Mouse (Mus musculus) lung, embryonic 16.5 days (tissue): ENCODE measurements around the gene Elmo1. TPM values are rescaled to one million over a fixed set of nuclear protein-coding genes. Genes with fewer than 3 reads are reported as not detected.

Source experiments
- ATAC-seq: fragments of 200-750 bp; cut with Nextera tagmentation; 2 replicates; pipeline ENCODE4 v1.8.0; 2017; ENCODE audit warnings: low read depth, mild to moderate bottlenecking, moderate library complexity
- H3K27ac ChIP-seq: fragments of 300-500 bp; sonication (generic); 2 replicates; pipeline ENCODE4 v1.5.1; 2014; ENCODE audit warnings: mild to moderate bottlenecking, control low read depth, low read length
- H3K27me3 ChIP-seq: fragments of 300-500 bp; sonication (generic); 2 replicates; pipeline ENCODE4 v1.6.1; 2014; ENCODE audit warnings: low read depth, low read length, mixed read lengths; ENCODE audit not compliant: control insufficient read depth, insufficient read depth
- H3K36me3 ChIP-seq: fragments of 300-500 bp; sonication (generic); 2 replicates; pipeline ENCODE4 v1.6.1; 2014; ENCODE audit warnings: low read length; ENCODE audit not compliant: control insufficient read depth, insufficient read depth
- H3K4me1 ChIP-seq: fragments of 300-500 bp; sonication (generic); replicated peaks from 2 replicates; pipeline ENCODE4 v1.6.1; 2014; ENCODE audit warnings: low read length, mixed read lengths; ENCODE audit not compliant: control insufficient read depth, insufficient read depth
- H3K4me2 ChIP-seq: fragments of 300-500 bp; sonication (generic); 2 replicates; pipeline ENCODE4 v1.6.1; 2014; ENCODE audit warnings: low read depth, low read length, control low read depth
- H3K4me3 ChIP-seq: fragments of 300-500 bp; sonication (generic); 2 replicates; pipeline ENCODE4 v1.5.1; 2014; ENCODE audit warnings: mild to moderate bottlenecking, low read length, control low read depth
- H3K9ac ChIP-seq: fragments of 300-500 bp; sonication (generic); 2 replicates; pipeline ENCODE4 v1.6.1; 2014; ENCODE audit warnings: low read length, control low read depth
- H3K9me3 ChIP-seq: fragments of 300-500 bp; sonication (generic); 2 replicates; pipeline ENCODE4 v1.6.1; 2016; ENCODE audit warnings: low read length; ENCODE audit not compliant: control insufficient read depth
- WGBS: fragments of 180-500 bp; shearing (Covaris S2); extraction: QIAGEN DNeasy Blood & Tissue Kit; methylation state at CpG from one replicate; pipeline ENCODE4 v1.1.7; 2014; 5-methylcytosine and 5-hydroxymethylcytosine counted together
- polyA plus RNA-seq: library from polyadenylated mRNA; unstranded; fragments of >200 nt; fragmentation: Nextera tagmentation; extraction: Ambion mirVana; gene quantifications from 2 replicates; pipeline ENCODE4 v1.2.1, GENCODE M21; 2015

Gene Elmo1
- polyA plus RNA-seq, 1 experiment from 2014 or later: 44.3 TPM

DNA sequence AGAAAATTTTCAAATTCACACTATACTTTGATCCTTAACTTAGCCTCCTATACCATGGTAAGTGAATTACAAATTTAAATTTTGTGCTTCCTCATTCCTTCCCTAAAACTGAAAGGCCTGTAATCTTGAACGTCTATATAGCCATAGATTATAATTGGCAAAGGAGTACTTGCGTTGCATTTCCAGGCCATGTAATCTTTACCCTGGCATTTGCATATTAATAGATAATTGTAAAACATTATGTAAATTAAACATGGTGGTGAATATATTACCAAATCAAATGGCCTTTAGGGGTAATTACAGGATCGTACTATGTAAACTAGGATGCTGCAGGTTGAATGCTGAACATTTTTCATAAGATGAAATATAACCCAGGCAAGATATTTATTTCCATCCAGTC is 314.1 kb downstream of the Elmo1 start:
- no peaks in the 10 kb centered on the region for H3K4me1 ChIP-seq
- no peak overlapping the region for H3K4me3 ChIP-seq
- H3K9me3 ChIP-seq: no peaks in the 10 kb centered on the region
- no peak overlapping the region for H3K4me2 ChIP-seq
- no peak for ATAC-seq
- H3K9ac ChIP-seq: no peak overlapping the region
- H3K36me3 ChIP-seq: no peaks in the 10 kb centered on the region
- H3K27ac ChIP-seq: no peak overlapping the region
- no peaks in the 10 kb centered on the region for H3K27me3 ChIP-seq
- WGBS: 86% methylated on average over 3 of the region's 3 CpGs

DNA sequence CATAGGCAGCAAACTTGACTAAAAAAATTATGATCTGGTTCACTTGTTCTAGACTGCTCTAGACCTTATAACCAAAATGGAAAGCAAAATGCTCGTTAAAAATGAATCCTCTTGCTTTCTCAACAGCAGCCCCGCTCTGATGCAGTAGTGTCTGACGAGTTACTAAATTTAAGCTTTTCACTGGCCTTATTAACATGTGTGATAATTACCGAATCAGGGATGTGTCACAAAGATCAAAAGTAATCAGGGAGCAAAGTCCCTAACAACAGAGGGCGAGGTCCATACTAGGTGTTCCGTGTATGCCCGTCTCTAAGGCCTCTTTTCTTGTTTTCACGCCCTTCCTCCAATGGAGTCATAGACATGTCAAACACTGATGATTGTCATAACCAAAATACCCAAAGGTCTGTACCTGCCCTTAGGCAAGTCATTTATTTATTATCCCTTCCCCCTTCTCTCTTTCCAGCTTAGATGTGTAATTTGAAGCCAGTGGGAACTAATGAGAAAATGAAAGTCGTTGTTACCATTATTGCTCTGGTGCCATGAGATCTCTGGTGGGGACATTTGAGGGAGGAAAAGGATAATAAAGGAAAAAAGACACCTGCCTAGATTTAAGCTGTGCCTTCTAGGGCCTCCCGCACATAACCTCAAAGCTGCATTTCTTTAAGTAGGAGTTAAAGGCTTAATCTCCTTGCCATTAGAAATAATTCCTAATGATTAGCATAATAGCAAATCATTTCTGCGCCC is 316.2 kb downstream of the Elmo1 start:
- Histone ChIP-seq H3K4me1 (no peaks in the 10 kb centered on the region), H3K27ac (no peak overlapping the region), H3K27me3 (no peaks in the 10 kb centered on the region), H3K4me2 (no peak overlapping the region), H3K9ac (no peak overlapping the region), H3K36me3 (no peaks in the 10 kb centered on the region), H3K9me3 (no peaks in the 10 kb centered on the region), H3K4me3 (no peak overlapping the region)
- WGBS: 87% methylated on average over 11 of the region's 11 CpGs
- no peak for ATAC-seq

DNA sequence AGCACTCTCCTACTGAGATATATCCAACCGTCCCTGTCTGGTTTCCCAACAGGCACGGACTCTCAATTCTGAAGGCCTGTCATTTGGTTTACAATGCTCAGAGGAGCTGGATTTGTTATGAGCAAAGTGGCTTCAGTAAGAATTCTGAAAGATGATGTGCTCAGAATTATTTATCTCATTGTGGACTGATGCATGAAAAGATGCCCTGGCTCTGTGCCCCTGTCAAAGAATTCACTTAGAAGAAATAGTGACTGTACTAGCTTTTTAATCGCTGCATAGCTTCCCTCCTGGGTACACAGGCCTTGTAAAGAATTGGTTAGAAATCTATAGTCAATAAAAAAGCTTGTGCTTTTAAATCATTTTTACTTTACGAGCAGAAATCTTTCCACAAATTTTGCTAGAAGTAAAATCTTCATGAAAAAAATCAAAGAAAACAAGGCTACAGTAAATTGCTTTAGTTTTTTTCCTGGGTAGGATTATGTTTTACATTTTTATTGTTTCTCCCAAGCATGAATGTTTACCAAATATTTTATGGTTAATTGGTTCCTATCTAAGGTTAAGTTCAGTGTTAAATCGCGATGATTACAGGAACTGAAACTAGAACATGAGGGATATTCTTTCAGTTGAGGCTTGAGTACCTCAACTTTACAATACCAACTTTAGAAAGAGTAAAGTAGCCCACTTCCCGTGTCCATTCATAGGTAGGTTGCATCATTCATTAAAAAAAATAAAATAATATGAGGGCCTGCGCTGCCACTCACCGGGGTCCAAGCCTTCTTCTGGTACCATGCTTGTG is 320.1 kb downstream of the Elmo1 start:
- ATAC-seq: no peak
- no peak overlapping the region for H3K9ac ChIP-seq
- H3K36me3 ChIP-seq: no peaks in the 10 kb centered on the region
- no peaks in the 10 kb centered on the region for H3K9me3 ChIP-seq
- WGBS: 84% methylated on average over 9 of the region's 9 CpGs
- H3K27ac ChIP-seq: no peak overlapping the region
- H3K4me2 ChIP-seq: no peak overlapping the region
- no peaks in the 10 kb centered on the region for H3K27me3 ChIP-seq
- no peak overlapping the region for H3K4me3 ChIP-seq
- no peaks in the 10 kb centered on the region for H3K4me1 ChIP-seq

DNA sequence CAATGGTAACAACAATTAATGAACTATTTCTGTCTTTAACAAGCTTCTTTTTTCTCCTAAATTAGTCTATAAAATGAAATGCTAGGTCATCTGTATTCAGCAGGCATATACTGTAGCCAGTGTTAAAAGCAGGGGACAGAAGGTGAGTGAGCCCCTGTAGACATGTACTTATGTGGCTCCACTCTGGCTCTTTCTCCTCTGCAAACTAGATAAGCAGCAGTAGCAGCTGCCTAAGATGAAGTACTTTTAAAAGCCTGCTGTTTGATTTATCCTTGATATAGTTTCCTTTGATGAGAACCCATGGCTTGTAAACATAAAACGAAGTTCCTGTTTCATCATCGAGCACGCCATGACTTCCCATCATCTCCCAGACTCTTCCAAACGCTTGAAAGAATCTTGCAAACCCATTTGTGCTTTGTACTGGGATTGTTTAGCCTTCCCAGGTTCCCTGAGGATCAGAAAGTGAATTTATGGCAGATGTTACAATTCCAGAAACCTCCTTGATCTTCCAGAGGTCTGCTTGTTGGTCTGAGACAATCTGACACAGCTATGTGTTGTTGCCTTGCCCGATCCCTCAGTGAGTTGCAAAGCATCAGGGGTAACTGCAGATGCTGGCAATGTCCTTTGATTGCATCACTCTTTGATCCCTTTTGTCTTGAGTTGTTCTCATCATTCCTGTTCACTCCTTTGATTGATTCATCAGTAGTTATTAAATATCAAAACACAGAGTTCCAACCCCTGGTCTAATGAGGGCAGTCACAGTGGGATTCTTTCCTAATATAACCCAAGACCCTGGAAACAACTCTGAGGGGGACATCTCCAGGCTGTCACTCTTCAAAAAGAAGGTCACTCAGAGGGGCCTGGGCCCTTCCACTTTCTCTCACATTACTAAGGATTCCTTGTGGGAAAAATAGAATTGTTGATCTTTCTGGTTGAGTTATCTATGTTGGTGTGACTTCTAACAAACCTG is 326.6 kb downstream of the Elmo1 start:
- no peak overlapping the region for H3K9ac ChIP-seq
- 33% methylated on average over 5 of the region's 5 CpGs for WGBS
- no peak overlapping the region for H3K4me2 ChIP-seq
- ATAC-seq: no peak
- H3K27ac ChIP-seq: no peak overlapping the region
- no peaks in the 10 kb centered on the region for H3K36me3 ChIP-seq
- no peak overlapping the region for H3K4me3 ChIP-seq
- H3K4me1 ChIP-seq: no peaks in the 10 kb centered on the region
- no peaks in the 10 kb centered on the region for H3K27me3 ChIP-seq
- no peaks in the 10 kb centered on the region for H3K9me3 ChIP-seq

GRCm38 (mm10) chr13:20430998-20431397 is 340.6 kb downstream of the Elmo1 start:
- WGBS: 82% methylated on average over 6 of the region's 6 CpGs
- ATAC-seq: no peak
- H3K9me3 ChIP-seq: no peaks in the 10 kb centered on the region
- H3K4me2 ChIP-seq: no peak overlapping the region
- no peaks in the 10 kb centered on the region for H3K36me3 ChIP-seq
- no peaks in the 10 kb centered on the region for H3K27me3 ChIP-seq
- no peak overlapping the region for H3K9ac ChIP-seq
- no peak overlapping the region for H3K27ac ChIP-seq
- H3K4me3 ChIP-seq: no peak overlapping the region
- no peaks in the 10 kb centered on the region for H3K4me1 ChIP-seq

DNA sequence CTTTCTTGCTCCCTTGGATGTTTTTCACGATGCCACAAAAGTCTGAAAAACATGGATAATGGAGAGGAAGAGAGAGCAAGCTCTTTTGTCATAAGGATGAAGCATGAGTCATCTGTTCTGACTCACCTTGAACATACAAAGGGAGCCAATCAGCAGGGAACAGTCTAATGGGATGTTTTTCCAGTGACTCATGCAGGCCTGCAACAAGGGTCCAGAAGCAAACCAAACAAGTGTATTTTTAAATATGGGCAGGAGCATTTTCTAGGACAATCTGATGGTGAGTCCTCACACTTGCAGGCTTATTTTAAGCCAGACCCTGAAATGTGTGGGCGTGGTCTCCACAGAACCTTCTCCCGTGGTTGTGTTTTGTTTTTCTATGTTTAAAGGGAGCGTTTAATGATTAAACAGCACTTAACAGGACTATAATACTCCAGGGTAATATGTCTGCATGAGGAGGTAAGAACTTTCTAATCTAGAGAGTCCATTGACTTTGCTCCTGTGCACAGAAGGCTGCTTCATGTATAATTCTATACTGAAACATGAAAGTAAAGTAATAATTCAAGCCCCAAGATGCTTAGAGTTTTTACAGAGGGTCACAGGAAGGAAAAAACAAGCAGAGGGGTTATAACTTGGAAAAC is 342.9 kb downstream of the Elmo1 start:
- Histone ChIP-seq H3K4me1 (no peaks in the 10 kb centered on the region), H3K36me3 (no peaks in the 10 kb centered on the region), H3K9me3 (no peaks in the 10 kb centered on the region), H3K4me2 (no peak overlapping the region), H3K27me3 (no peaks in the 10 kb centered on the region), H3K27ac (no peak overlapping the region), H3K4me3 (no peak overlapping the region), H3K9ac (no peak overlapping the region)
- WGBS: 59% methylated on average over 4 of the region's 4 CpGs
- no peak for ATAC-seq

DNA sequence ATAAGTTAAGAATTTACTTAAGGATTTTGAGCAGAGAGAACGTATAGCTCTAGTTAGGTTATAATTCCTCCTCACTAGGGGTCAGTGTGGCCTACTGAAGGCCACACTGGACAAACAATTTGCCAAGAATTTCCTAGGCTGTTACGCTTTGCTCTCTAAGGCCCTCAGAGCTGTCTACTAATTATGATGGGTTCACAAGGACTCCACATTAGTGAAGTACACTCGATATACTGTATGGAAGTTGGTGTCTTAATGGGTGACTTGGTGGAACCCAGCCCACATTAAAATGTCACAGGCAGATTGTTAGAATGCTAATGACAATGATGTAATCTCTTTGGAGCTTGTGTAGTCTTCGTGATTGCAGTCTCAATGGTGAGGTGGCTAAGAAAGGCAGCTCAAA is 343.7 kb downstream of the Elmo1 start:
- 69% methylated on average over 4 of the region's 4 CpGs for WGBS
- no peak overlapping the region for H3K9ac ChIP-seq
- H3K27me3 ChIP-seq: no peaks in the 10 kb centered on the region
- H3K27ac ChIP-seq: no peak overlapping the region
- no peak for ATAC-seq
- no peak overlapping the region for H3K4me2 ChIP-seq
- no peaks in the 10 kb centered on the region for H3K36me3 ChIP-seq
- H3K4me3 ChIP-seq: no peak overlapping the region
- no peaks in the 10 kb centered on the region for H3K4me1 ChIP-seq
- no peaks in the 10 kb centered on the region for H3K9me3 ChIP-seq

- H3K4me2 ChIP-seq: no peak overlapping the region
- H3K9me3 ChIP-seq: no peaks in the 10 kb centered on the region
- WGBS: 87% methylated on average over 1 of the region's 1 CpGs
- H3K9ac ChIP-seq: no peak overlapping the region
- no peak overlapping the region for H3K27ac ChIP-seq
- no peaks in the 10 kb centered on the region for H3K36me3 ChIP-seq
- H3K4me1 ChIP-seq: no peaks in the 10 kb centered on the region
- no peak for ATAC-seq
- H3K4me3 ChIP-seq: no peak overlapping the region
- H3K27me3 ChIP-seq: no peaks in the 10 kb centered on the region
Measured at GRCm38 (mm10) chr13:20439488-20439887, 349.1 kb downstream of the Elmo1 start.
